Mouse (Mus musculus): Measurements from ENCODE around the gene Ubtd2.

- TF ChIP-seq CTCF (IDR thresholded peaks at IDR 0.05; ENCODE audit: low read depth), result no peak
- no peak for TF ChIP-seq EP300 (optimal IDR thresholded peaks at IDR 0.05)
These were observed 83.3 kb downstream of the Ubtd2 start for GRCm38 (mm10) chr11:32538435-32538834.

Measured in stomach, postnatal 0 days (tissue).